Mouse (Mus musculus) urinary bladder, postnatal 25 days (tissue): ENCODE results near the gene Gm884.

ENCODE experiments used
- DNase-seq: peaks from one replicate; pipeline ENCODE4 v3.0.0; 2022; ENCODE audit warnings: low spot score

Gene Gm884

GRCm38 (mm10) chr11:103621040-103621439 is at the start of gene Gm884:
Gene Gm884 (minus strand): TSS chr11:103621140.
- no peak for DNase-seq

GRCm38 (mm10) chr11:103666907-103667426 is 46.0 kb upstream of the Gm884 start:
- DNase-seq: no peak

GRCm38 (mm10) chr11:103666181-103666906 is 45.4 kb upstream of the Gm884 start:
- DNase-seq: no peak

- no peak for DNase-seq
Measured at GRCm38 (mm10) chr11:103665695-103666094, 44.8 kb upstream of the Gm884 start.

GRCm38 (mm10) chr11:103663119-103663518 is 42.2 kb upstream of the Gm884 start:
- no peak for DNase-seq

- DNase-seq: no peak
Measured at GRCm38 (mm10) chr11:103662546-103662945, 41.6 kb upstream of the Gm884 start.

- DNase-seq: no peak
Measured at GRCm38 (mm10) chr11:103661863-103662262, 40.9 kb upstream of the Gm884 start.

- no peak for DNase-seq
Measured at GRCm38 (mm10) chr11:103658189-103658588, 37.2 kb upstream of the Gm884 start.

GRCm38 (mm10) chr11:103656520-103656919 is 35.6 kb upstream of the Gm884 start:
- DNase-seq: peak; percentile 43

- DNase-seq: no peak
Measured at GRCm38 (mm10) chr11:103653359-103653965, 32.5 kb upstream of the Gm884 start.

GRCm38 (mm10) chr11:103651426-103651825 is 30.5 kb upstream of the Gm884 start:
- no peak for DNase-seq

- no peak for DNase-seq
Measured at GRCm38 (mm10) chr11:103649983-103650493, 29.1 kb upstream of the Gm884 start.

GRCm38 (mm10) chr11:103649301-103649982 is 28.5 kb upstream of the Gm884 start, which contains the start of gene Rprml:
Gene Rprml (plus strand): TSS chr11:103649570.
- DNase-seq: no peak

- no peak for DNase-seq
Measured at GRCm38 (mm10) chr11:103648656-103649055, 27.7 kb upstream of the Gm884 start.

GRCm38 (mm10) chr11:103647921-103648620 is 27.1 kb upstream of the Gm884 start:
- no peak for DNase-seq

- DNase-seq: no peak
Measured at GRCm38 (mm10) chr11:103646301-103646700, 25.4 kb upstream of the Gm884 start.

GRCm38 (mm10) chr11:103645731-103646130 is 24.8 kb upstream of the Gm884 start:
- DNase-seq: no peak

- no peak for DNase-seq
Measured at GRCm38 (mm10) chr11:103643211-103643610, 22.3 kb upstream of the Gm884 start.

- peak; percentile 46 for DNase-seq
Measured at GRCm38 (mm10) chr11:103639407-103639946, 18.5 kb upstream of the Gm884 start.

- DNase-seq: no peak
Measured at GRCm38 (mm10) chr11:103638790-103639189, 17.9 kb upstream of the Gm884 start, which contains the start of gene Lyzl6. Gene Lyzl6 (minus strand): TSS chr11:103638890.

GRCm38 (mm10) chr11:103636261-103636660 is 15.3 kb upstream of the Gm884 start:
- DNase-seq: no peak

- no peak for DNase-seq
Measured at GRCm38 (mm10) chr11:103635481-103635880, 14.5 kb upstream of the Gm884 start.
